Mouse (Mus musculus) kidney, adult 2 months (tissue): ENCODE results near the gene Slc35e2.

Experiments
- CTCF ChIP-seq: fragments of 200-500 bp; conservative IDR thresholded peaks from 2 replicates; pipeline ENCODE4 v1.5.1; 2011; ENCODE audit warnings: low read depth, mild to moderate bottlenecking, control low read depth, low read length, moderate library complexity, mixed read lengths; ENCODE audit not compliant: insufficient read depth, insufficient read length
- POLR2A ChIP-seq: fragments of 200-500 bp; IDR thresholded peaks from one replicate; pipeline ENCODE4 v1.6.1; 2011; ENCODE audit warnings: low read depth, low read length, control low read depth

DNA sequence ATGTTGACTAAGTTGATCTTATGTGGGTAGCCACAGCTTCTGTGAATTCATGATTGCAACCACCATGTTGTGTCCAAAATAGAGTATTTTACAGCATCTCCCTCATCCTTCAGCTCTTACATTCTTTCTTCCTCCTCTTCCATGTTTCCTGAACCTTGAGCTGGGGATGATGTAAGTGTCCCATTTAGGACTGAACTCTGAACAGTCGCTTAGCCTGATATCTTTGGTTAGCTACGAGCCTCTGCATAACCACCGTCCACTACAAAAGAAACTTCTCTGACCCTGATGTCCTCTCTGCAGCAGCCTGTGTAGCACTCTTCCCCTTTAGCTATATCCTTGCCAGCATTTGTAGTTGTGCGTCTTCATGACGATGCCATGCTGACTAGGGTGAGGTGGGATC lies 44.5 kb downstream of the Slc35e2 start:
- no peak for TF ChIP-seq CTCF
- TF ChIP-seq POLR2A = no peak
